Mouse (Mus musculus): ENCODE measurements around the gene Lss. TPM values are rescaled to one million over a fixed set of nuclear protein-coding genes. Genes with fewer than 3 reads are reported as not detected.

The Lss gene
- 13.7 and 15.3 TPM in 2 replicates for polyA plus RNA-seq (2015; fragmentation: Nextera tagmentation; extraction: Ambion mirVana)

DNA sequence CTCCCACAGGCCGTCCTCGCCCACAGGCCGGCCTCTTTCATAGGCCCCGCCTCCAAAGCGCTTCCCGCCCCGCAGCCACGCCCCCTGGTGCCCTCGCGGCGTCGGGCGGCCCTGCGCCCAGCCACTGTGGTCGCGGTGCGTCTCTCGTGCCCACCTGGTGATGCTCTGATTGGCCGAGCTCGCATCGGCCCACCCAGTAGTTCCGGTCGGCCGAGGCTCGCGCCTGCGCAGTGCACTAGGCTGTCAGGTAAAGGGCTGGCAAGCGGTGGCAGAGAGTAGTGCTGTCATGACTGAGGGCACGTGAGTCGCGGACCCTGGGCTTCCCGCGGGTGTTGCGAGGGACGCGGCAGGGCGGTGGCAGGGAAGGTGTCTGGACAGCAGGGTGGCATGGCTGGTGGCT lies at the start of gene Lss:
Lss (plus strand) TSS at position 214 of the 400 bp plus-strand sequence.
- Histone ChIP-seq H3K4me1 (replicated peaks; ENCODE audit: control insufficient read depth, insufficient read depth, low read length) (peaks cover 4% of the 10 kb centered on the region; the same call in 1 of the 2 replicates), H3K9ac (ENCODE audit: low read depth, low read length) (peak within 1 kb of the TSS; percentile 54), H3K9me3 (ENCODE audit: control insufficient read depth) (no peaks in the 10 kb centered on the region), H3K4me2 (replicated peaks; ENCODE audit: low read depth) (peak within 1 kb of the TSS; percentile 90), H3K27me3 (replicated peaks; ENCODE audit: control insufficient read depth, insufficient read depth, low read length) (no peaks in the 10 kb centered on the region), H3K27ac (ENCODE audit: low read depth, low read length) (peak within 1 kb of the TSS; percentile 22; the same call in 1 of the 2 replicates), H3K4me3 (ENCODE audit: low read depth, low read length) (peak within 1 kb of the TSS; percentile 50), H3K36me3 (ENCODE audit: control insufficient read depth, insufficient read depth) (peaks cover 20% of the 10 kb centered on the region)
- under 1% methylated on average over 36 of the region's 37 CpGs for WGBS
- ATAC-seq = peak; percentile 100
- peak; percentile 62 for TF ChIP-seq CTCF (IDR thresholded peaks at IDR 0.05; ENCODE audit: low read depth)

DNA sequence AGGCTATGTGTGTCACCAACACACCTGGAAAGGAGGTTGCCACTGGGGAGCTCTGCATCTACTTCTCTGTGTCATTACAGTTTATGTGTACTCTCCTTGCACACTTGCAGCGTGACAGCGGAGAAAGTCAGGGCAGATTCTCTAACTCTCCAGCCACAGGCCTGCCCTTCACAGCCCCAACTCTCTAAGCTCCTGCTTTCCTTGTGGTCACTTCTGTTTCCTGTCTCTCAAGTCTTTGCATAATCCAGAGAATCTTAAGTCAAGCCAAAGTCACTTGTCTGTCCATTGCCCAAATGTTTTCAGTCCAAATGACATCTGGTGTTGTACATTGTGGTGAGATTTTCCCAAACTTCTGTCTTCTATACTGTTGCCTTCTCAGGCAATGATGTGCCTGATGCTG lies 45.1 kb upstream of the Lss start:
- no peak overlapping the region for H3K27ac ChIP-seq (ENCODE audit: low read depth, low read length)
- 96% methylated on average over 2 of the region's 2 CpGs for WGBS
- no peaks in the 10 kb centered on the region for H3K9me3 ChIP-seq (ENCODE audit: control insufficient read depth)
- no peak overlapping the region for H3K4me2 ChIP-seq (replicated peaks; ENCODE audit: low read depth)
- no peak overlapping the region for H3K9ac ChIP-seq (ENCODE audit: low read depth, low read length)
- no peaks in the 10 kb centered on the region for H3K4me1 ChIP-seq (replicated peaks; ENCODE audit: control insufficient read depth, insufficient read depth, low read length)
- no peaks in the 10 kb centered on the region for H3K27me3 ChIP-seq (replicated peaks; ENCODE audit: control insufficient read depth, insufficient read depth, low read length)
- no peak for TF ChIP-seq CTCF (IDR thresholded peaks at IDR 0.05; ENCODE audit: low read depth)
- no peak for ATAC-seq
- H3K36me3 ChIP-seq (ENCODE audit: control insufficient read depth, insufficient read depth) = peaks cover 93% of the 10 kb centered on the region
- H3K4me3 ChIP-seq (ENCODE audit: low read depth, low read length) = no peak overlapping the region

- no peak overlapping the region for H3K9ac ChIP-seq (ENCODE audit: low read depth, low read length)
- H3K36me3 ChIP-seq (ENCODE audit: control insufficient read depth, insufficient read depth) = peaks cover 89% of the 10 kb centered on the region
- 96% methylated on average over 8 of the region's 8 CpGs for WGBS
- ATAC-seq = no peak
- H3K4me2 ChIP-seq (replicated peaks; ENCODE audit: low read depth) = no peak overlapping the region
- H3K4me3 ChIP-seq (ENCODE audit: low read depth, low read length) = no peak overlapping the region
- no peaks in the 10 kb centered on the region for H3K27me3 ChIP-seq (replicated peaks; ENCODE audit: control insufficient read depth, insufficient read depth, low read length)
- TF ChIP-seq CTCF (IDR thresholded peaks at IDR 0.05; ENCODE audit: low read depth) = no peak
- H3K27ac ChIP-seq (ENCODE audit: low read depth, low read length) = no peak overlapping the region
- H3K9me3 ChIP-seq (ENCODE audit: control insufficient read depth) = no peaks in the 10 kb centered on the region
- H3K4me1 ChIP-seq (replicated peaks; ENCODE audit: control insufficient read depth, insufficient read depth, low read length) = no peaks in the 10 kb centered on the region
These were observed 43.1 kb upstream of the Lss start for GRCm38 (mm10) chr10:76488265-76488664.

GRCm38 (mm10) chr10:76489205-76489604 lies 42.2 kb upstream of the Lss start:
- Histone ChIP-seq H3K9me3 (ENCODE audit: control insufficient read depth) (no peaks in the 10 kb centered on the region), H3K36me3 (ENCODE audit: control insufficient read depth, insufficient read depth) (peaks cover 89% of the 10 kb centered on the region), H3K27me3 (replicated peaks; ENCODE audit: control insufficient read depth, insufficient read depth, low read length) (no peaks in the 10 kb centered on the region), H3K27ac (ENCODE audit: low read depth, low read length) (no peak overlapping the region), H3K4me3 (ENCODE audit: low read depth, low read length) (no peak overlapping the region), H3K4me1 (replicated peaks; ENCODE audit: control insufficient read depth, insufficient read depth, low read length) (no peaks in the 10 kb centered on the region), H3K4me2 (replicated peaks; ENCODE audit: low read depth) (no peak overlapping the region), H3K9ac (ENCODE audit: low read depth, low read length) (no peak overlapping the region)
- no peak for TF ChIP-seq CTCF (IDR thresholded peaks at IDR 0.05; ENCODE audit: low read depth)
- WGBS = 88% methylated on average over 15 of the region's 15 CpGs
- ATAC-seq = no peak

GRCm38 (mm10) chr10:76493527-76493926 lies 37.9 kb upstream of the Lss start:
- Histone ChIP-seq H3K27me3 (replicated peaks; ENCODE audit: control insufficient read depth, insufficient read depth, low read length) (no peaks in the 10 kb centered on the region), H3K4me3 (ENCODE audit: low read depth, low read length) (no peak overlapping the region), H3K27ac (ENCODE audit: low read depth, low read length) (no peak overlapping the region), H3K4me2 (replicated peaks; ENCODE audit: low read depth) (no peak overlapping the region), H3K9me3 (ENCODE audit: control insufficient read depth) (no peaks in the 10 kb centered on the region), H3K9ac (ENCODE audit: low read depth, low read length) (no peak overlapping the region), H3K4me1 (replicated peaks; ENCODE audit: control insufficient read depth, insufficient read depth, low read length) (no peaks in the 10 kb centered on the region), H3K36me3 (ENCODE audit: control insufficient read depth, insufficient read depth) (peaks cover 86% of the 10 kb centered on the region)
- WGBS = 79% methylated on average over 1 of the region's 1 CpGs
- ATAC-seq = no peak
- no peak for TF ChIP-seq CTCF (IDR thresholded peaks at IDR 0.05; ENCODE audit: low read depth)

DNA sequence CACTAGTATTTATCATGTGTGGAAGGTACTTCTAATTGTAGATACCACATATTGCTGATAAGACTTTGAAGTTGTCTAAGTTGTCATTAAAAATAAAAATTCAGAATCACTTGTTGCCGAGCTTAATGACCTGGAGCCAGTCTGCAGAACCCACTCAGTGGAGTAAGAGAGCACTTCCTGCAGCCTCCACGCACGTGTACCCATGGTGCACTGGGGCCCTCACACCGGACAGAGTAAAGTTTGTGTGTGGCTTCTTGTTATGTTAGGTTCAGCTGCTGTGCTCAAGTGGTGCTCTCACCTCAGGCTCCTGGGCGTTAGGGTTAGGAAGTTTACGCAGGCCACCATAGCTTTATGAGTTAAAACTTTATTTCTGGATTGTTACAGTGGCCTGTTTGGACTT lies 35.9 kb upstream of the Lss start:
- no peak overlapping the region for H3K9ac ChIP-seq (ENCODE audit: low read depth, low read length)

DNA sequence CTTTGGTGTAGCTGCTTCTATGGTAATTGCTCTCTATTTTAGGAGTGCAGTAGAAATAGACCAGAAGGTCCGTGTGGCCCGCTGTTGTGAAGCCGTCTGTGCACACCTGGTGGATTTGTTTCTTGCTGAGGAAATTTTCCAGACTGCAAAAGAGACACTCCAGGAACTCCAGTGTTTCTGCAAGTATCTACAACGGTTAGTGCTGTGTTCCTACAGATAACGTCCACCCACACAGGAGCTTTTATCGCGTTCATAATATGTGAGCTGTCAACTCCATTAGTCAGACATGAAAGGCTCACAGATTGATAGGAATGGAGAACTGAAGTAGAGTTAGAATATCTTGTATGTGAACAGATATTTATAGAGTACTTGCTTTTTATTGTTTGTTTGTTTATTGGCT lies 35.0 kb upstream of the Lss start:
- Histone ChIP-seq H3K4me3 (ENCODE audit: low read depth, low read length) (no peak overlapping the region), H3K27ac (ENCODE audit: low read depth, low read length) (no peak overlapping the region), H3K4me1 (replicated peaks; ENCODE audit: control insufficient read depth, insufficient read depth, low read length) (no peaks in the 10 kb centered on the region), H3K4me2 (replicated peaks; ENCODE audit: low read depth) (no peak overlapping the region), H3K36me3 (ENCODE audit: control insufficient read depth, insufficient read depth) (peaks cover 85% of the 10 kb centered on the region), H3K9me3 (ENCODE audit: control insufficient read depth) (no peaks in the 10 kb centered on the region), H3K27me3 (replicated peaks; ENCODE audit: control insufficient read depth, insufficient read depth, low read length) (no peaks in the 10 kb centered on the region), H3K9ac (ENCODE audit: low read depth, low read length) (no peak overlapping the region)
- TF ChIP-seq CTCF (IDR thresholded peaks at IDR 0.05; ENCODE audit: low read depth) = no peak
- WGBS = 94% methylated on average over 7 of the region's 7 CpGs
- no peak for ATAC-seq

More for the DNA sequence above, 35.9 kb upstream of the Lss start:
- no peaks in the 10 kb centered on the region for H3K4me1 ChIP-seq (replicated peaks; ENCODE audit: control insufficient read depth, insufficient read depth, low read length)
- H3K27me3 ChIP-seq (replicated peaks; ENCODE audit: control insufficient read depth, insufficient read depth, low read length) = no peaks in the 10 kb centered on the region
- peaks cover 86% of the 10 kb centered on the region for H3K36me3 ChIP-seq (ENCODE audit: control insufficient read depth, insufficient read depth)
- H3K9me3 ChIP-seq (ENCODE audit: control insufficient read depth) = no peaks in the 10 kb centered on the region
- H3K27ac ChIP-seq (ENCODE audit: low read depth, low read length) = no peak overlapping the region
- ATAC-seq = no peak
- WGBS = 91% methylated on average over 6 of the region's 6 CpGs
- H3K4me2 ChIP-seq (replicated peaks; ENCODE audit: low read depth) = no peak overlapping the region
- no peak for TF ChIP-seq CTCF (IDR thresholded peaks at IDR 0.05; ENCODE audit: low read depth)
- H3K4me3 ChIP-seq (ENCODE audit: low read depth, low read length) = no peak overlapping the region
